Comparison of ENCODE assay signal across 17 mouse cellular contexts in genomic region chr11:70193354-70194285, GRCm38 (mm10). TPM values are rescaled to one million over a fixed set of nuclear protein-coding genes. Genes with fewer than 3 reads are reported as not detected.
DNase-seq lines count a peak whose midpoint lies in the region; ATAC-seq lines count a peak whose summit lies in the region.
"Had no signal": no experiment of that assay in that cellular context is flagged by ENCODE, and none has a peak within 500 bp of the region (broad histone marks: within the 10 kb centered on the region; RNA-seq: fewer than 3 reads in every experiment).

No protein-coding gene starts in this region.

- no peaks in the 10 kb centered on the region for H3K27me3 ChIP-seq in intestine, embryonic 14.5 days (replicated peaks; ENCODE audit: control insufficient read depth, insufficient read depth, low read length)
- H3K27me3 ChIP-seq in intestine, embryonic 16.5 days (replicated peaks; ENCODE audit: control insufficient read depth, insufficient read depth, low read length) = no peaks in the 10 kb centered on the region
- H3K27me3 ChIP-seq: embryonic facial prominence, embryonic 12.5 days; forebrain, embryonic 12.5 days; limb, embryonic 12.5 days; midbrain, embryonic 13.5 days had no signal

- no peak overlapping the region for H3K9ac ChIP-seq in intestine, embryonic 14.5 days (ENCODE audit: low read length)
- H3K9ac ChIP-seq in intestine, embryonic 16.5 days (ENCODE audit: low read depth, low read length) = no peak overlapping the region
- H3K9ac ChIP-seq: embryonic facial prominence, embryonic 12.5 days; forebrain, embryonic 12.5 days; hindbrain, embryonic 14.5 days; kidney, embryonic 15.5 days; limb, embryonic 12.5 days; liver, postnatal 0 days; midbrain, embryonic 13.5 days had no signal

- H3K36me3 ChIP-seq in intestine, embryonic 14.5 days (ENCODE audit: control insufficient read depth, insufficient read depth, low read length) = no peaks in the 10 kb centered on the region
- H3K36me3 ChIP-seq in intestine, embryonic 16.5 days (ENCODE audit: control insufficient read depth, insufficient read depth, low read length) = no peaks in the 10 kb centered on the region
- H3K36me3 ChIP-seq: embryonic facial prominence, embryonic 12.5 days; forebrain, embryonic 12.5 days; kidney, embryonic 15.5 days; limb, embryonic 12.5 days; midbrain, embryonic 13.5 days had no signal

- H3K4me3 ChIP-seq in intestine, embryonic 14.5 days (ENCODE audit: low read depth, low read length) = no peak overlapping the region
- no peak overlapping the region for H3K4me3 ChIP-seq in intestine, embryonic 16.5 days (ENCODE audit: low read length)
- H3K4me3 ChIP-seq: embryonic facial prominence, embryonic 12.5 days; forebrain, embryonic 12.5 days; kidney, embryonic 15.5 days; limb, embryonic 12.5 days; midbrain, embryonic 13.5 days had no signal

- no peak for ATAC-seq in intestine, embryonic 14.5 days (replicated peaks; ENCODE audit: low FRiP score, low TSS enrichment, low read depth)
- ATAC-seq in intestine, embryonic 16.5 days = no peak
- ATAC-seq: liver, postnatal 0 days; midbrain, embryonic 13.5 days had no signal

- DNase-seq in intestine, embryonic 14.5 days (ENCODE audit: low spot score) = no peak
- DNase-seq in 3T3-L1 (ENCODE audit: low read depth, low spot score) (peak; percentile 83), adipocyte (ENCODE audit: low spot score) (peak; percentile 64)
- DNase-seq in lung, postnatal 4 days = peak; percentile 40 to 51
- DNase-seq in thymus, postnatal 14 days = no peak
- DNase-seq in thymus, postnatal 36 days = no peak
- DNase-seq: cerebellum, adult 8-10 months; heart, adult 18-20 months; liver, postnatal 0 days; right cerebral cortex, postnatal 25 days had no signal

- peak overlapping the region; percentile 22; the same call in 1 of the 2 replicates for H3K27ac ChIP-seq in intestine, embryonic 14.5 days (ENCODE audit: low read depth)
- H3K27ac ChIP-seq in intestine, embryonic 16.5 days (ENCODE audit: low read length) = no peak overlapping the region
- H3K27ac ChIP-seq: embryonic facial prominence, embryonic 12.5 days; forebrain, embryonic 12.5 days; hindbrain, embryonic 14.5 days; kidney, embryonic 15.5 days; limb, embryonic 12.5 days; midbrain, embryonic 13.5 days had no signal

- no peaks in the 10 kb centered on the region for H3K9me3 ChIP-seq in intestine, embryonic 14.5 days (ENCODE audit: control insufficient read depth, low read length)
- H3K9me3 ChIP-seq in intestine, embryonic 16.5 days (ENCODE audit: control insufficient read depth, low read length) = no peaks in the 10 kb centered on the region
- H3K9me3 ChIP-seq: forebrain, embryonic 12.5 days; kidney, embryonic 15.5 days; midbrain, embryonic 13.5 days had no signal

- H3K4me1 ChIP-seq in intestine, embryonic 14.5 days (replicated peaks; ENCODE audit: control insufficient read depth, insufficient read depth, low read length) = peaks cover 8% of the 10 kb centered on the region; the same call in 1 of the 2 replicates
- no peaks in the 10 kb centered on the region for H3K4me1 ChIP-seq in intestine, embryonic 16.5 days (ENCODE audit: control insufficient read depth, insufficient read depth, low read length)
- H3K4me1 ChIP-seq: forebrain, embryonic 12.5 days; limb, embryonic 12.5 days; midbrain, embryonic 13.5 days had no signal

- no peak overlapping the region for H3K4me2 ChIP-seq in intestine, embryonic 14.5 days (ENCODE audit: low read length)
- H3K4me2 ChIP-seq in intestine, embryonic 16.5 days (ENCODE audit: low read depth, low read length) = no peak overlapping the region
- H3K4me2 ChIP-seq: embryonic facial prominence, embryonic 12.5 days; forebrain, embryonic 12.5 days; hindbrain, embryonic 14.5 days; kidney, embryonic 15.5 days; limb, embryonic 12.5 days; midbrain, embryonic 13.5 days had no signal

- WGBS in intestine, embryonic 14.5 days = 39% methylated on average over 11 of the region's 11 CpGs
- WGBS in intestine, embryonic 16.5 days = 40% methylated on average over 11 of the region's 11 CpGs

RNA-seq across cellular contexts. Expression of gene Slc16a11, which starts 18.9 kb away (rescaled TPM):
- polyA plus RNA-seq in intestine, embryonic 14.5 days (2014; fragmentation: Nextera tagmentation; extraction: Ambion mirVana) = 1.2 and 1.7 TPM in 2 replicates
- polyA plus RNA-seq in intestine, embryonic 16.5 days (2015; fragmentation: Nextera tagmentation; extraction: Ambion mirVana) = 2.7 TPM in 2 replicates

RNA-seq across cellular contexts. Expression of gene Slc16a13, which starts 27.2 kb away (rescaled TPM):
- 13.6 and 14.1 TPM in 2 replicates for polyA plus RNA-seq in intestine, embryonic 14.5 days (2014; fragmentation: Nextera tagmentation; extraction: Ambion mirVana)
- polyA plus RNA-seq in intestine, embryonic 16.5 days (2015; fragmentation: Nextera tagmentation; extraction: Ambion mirVana) = 15.9 and 18.0 TPM in 2 replicates

RNA-seq across cellular contexts. Expression of gene Bcl6b, which starts 36.0 kb away (rescaled TPM):
- 11.7 and 12.2 TPM in 2 replicates for polyA plus RNA-seq in intestine, embryonic 14.5 days (2014; fragmentation: Nextera tagmentation; extraction: Ambion mirVana)
- 10.3 and 10.4 TPM in 2 replicates for polyA plus RNA-seq in intestine, embryonic 16.5 days (2015; fragmentation: Nextera tagmentation; extraction: Ambion mirVana)

RNA-seq across cellular contexts. Expression of gene Clec10a, which starts 37.6 kb away (rescaled TPM):
- 0.97 and 1.2 TPM in 2 replicates for polyA plus RNA-seq in intestine, embryonic 14.5 days (2014; fragmentation: Nextera tagmentation; extraction: Ambion mirVana)
- 0.99 and 1.7 TPM in 2 replicates for polyA plus RNA-seq in intestine, embryonic 16.5 days (2015; fragmentation: Nextera tagmentation; extraction: Ambion mirVana)
- polyA plus RNA-seq: kidney, embryonic 15.5 days; limb, embryonic 12.5 days had no signal

RNA-seq across cellular contexts. Expression of gene 0610010K14Rik, which starts 44.1 kb away (rescaled TPM):
- polyA plus RNA-seq in intestine, embryonic 14.5 days (2014; fragmentation: Nextera tagmentation; extraction: Ambion mirVana) = 159 and 164 TPM in 2 replicates
- polyA plus RNA-seq in intestine, embryonic 16.5 days (2015; fragmentation: Nextera tagmentation; extraction: Ambion mirVana) = 118 and 129 TPM in 2 replicates

Comparison
In these comparisons a context has a peak if more than half of its experiments do, and no peak if none do; other contexts are left out.
1. DNase-seq: peak in 3T3-L1 (single experiment), adipocyte (single experiment) and lung, postnatal 4 days (2 of 2); none in intestine, embryonic 14.5 days (single experiment), thymus, postnatal 14 days (single experiment) and thymus, postnatal 36 days (0 of 2).